Mouse (Mus musculus) induced T-regulatory cell, adult 2 months (primary cell): Measurements from ENCODE around the gene Slc35f1.

Source experiments
- DNase-seq: peaks from one replicate; pipeline ENCODE4 v3.0.0-alpha.2; 2012; ENCODE audit warnings: low read depth

Gene Slc35f1

DNA sequence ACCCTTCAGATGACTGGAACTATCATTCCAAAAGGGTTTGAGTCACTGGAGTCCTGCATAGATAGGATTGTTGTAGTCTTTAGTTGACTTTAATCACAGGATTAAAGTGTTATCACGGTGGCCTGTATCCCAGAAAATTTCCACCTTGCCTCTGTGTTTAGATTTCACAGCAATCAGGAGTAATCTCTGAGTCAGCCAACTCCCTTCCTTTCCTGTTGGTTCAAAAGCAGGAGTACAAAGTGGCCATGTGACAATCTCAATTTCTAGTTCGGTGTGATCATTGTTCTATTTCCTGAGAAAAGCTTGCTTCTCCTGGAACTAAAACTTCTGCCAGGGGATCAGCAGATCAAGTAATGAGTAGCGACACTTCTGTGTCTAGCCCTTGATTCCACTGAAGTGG lies 410.5 kb downstream of the Slc35f1 start:
- no peak for DNase-seq

DNA sequence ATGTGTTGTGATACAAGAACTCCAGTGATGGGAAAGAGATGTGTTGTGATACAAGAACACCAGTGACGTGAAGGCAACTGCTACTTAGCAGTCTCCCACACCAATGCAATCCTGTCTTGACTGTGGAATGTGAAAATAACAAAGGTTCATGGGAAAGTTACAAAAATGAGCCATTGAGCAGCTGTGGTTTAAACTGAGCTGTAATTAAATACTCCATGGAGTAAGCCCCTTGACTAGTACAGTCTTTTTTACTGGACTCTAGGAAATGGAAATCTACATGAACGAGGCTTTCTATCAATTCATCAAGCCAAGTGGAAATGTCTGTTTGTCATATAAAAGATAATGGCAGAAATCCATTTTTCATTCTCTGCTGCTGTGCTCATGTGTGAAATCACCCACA lies 411.1 kb downstream of the Slc35f1 start:
- DNase-seq = no peak

DNA sequence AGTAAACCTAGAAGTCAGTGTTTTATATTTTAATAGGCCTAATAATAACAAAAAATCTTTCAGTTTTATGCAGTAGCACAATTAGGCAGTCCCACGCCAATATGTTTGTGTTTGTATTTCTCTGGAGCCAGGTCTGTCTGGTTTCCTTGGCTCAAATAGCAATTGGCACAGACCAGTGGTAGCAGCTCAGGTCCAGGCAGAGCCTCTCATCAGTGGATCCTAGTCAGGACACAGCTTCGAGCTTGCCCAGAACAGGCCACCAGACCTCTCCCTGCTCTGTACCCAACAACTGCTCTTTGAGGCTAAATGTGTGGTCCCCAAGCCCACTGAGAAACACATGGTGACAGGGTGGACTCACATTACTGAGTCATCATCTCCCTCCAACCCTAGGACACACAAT lies 412.1 kb downstream of the Slc35f1 start:
- no peak for DNase-seq

DNA sequence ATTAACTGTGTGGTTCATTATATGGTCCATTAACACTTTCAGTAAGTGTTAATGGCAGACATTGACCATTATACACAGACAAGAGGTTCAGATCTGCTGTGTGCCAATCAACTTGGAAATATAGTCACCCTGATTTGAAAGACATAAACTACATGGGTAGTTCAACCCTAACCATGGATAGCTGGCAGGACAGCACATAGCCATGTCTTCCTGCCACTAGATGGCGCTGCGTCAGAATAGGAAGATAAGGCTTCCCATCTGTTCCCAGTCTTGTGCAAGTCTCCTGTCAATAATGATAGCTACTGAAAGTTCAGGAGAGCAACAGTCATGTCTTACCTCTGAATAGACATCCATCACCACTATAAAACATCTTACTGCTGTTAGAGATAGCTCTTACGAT lies 424.7 kb downstream of the Slc35f1 start:
- DNase-seq = peak; percentile 63

GRCm38 (mm10) chr10:53115673-53116398 lies 425.5 kb downstream of the Slc35f1 start:
- DNase-seq = no peak

DNA sequence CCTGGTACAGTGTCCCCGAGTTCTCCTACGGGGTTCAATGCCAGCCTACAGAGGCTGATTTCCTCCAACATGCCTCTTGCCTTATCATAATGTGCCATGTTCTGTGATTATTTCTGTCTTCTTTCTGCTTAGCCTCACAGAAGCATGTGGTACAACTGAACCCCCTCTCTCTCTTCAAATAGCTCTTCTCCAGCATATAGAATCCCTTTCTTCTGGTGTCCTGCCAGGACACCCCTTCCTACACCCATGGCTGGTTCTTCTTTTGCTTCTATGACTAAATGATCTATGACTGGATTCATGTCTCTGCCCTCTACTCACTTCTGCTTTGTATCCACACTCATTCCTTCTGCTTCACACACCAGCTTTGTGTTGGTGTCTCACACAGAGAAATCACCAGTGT lies 430.3 kb downstream of the Slc35f1 start:
- DNase-seq = no peak

GRCm38 (mm10) chr10:53124365-53124764 lies 434.0 kb downstream of the Slc35f1 start:
- no peak for DNase-seq

- DNase-seq = no peak
Observed at GRCm38 (mm10) chr10:53132707-53133106, 442.4 kb downstream of the Slc35f1 start.

- no peak for DNase-seq
Observed at GRCm38 (mm10) chr10:53150321-53150720, 460.0 kb downstream of the Slc35f1 start.

- no peak for DNase-seq
Observed at GRCm38 (mm10) chr10:53150916-53151315, 460.6 kb downstream of the Slc35f1 start.

- no peak for DNase-seq
Observed at GRCm38 (mm10) chr10:53156374-53156773, 466.0 kb downstream of the Slc35f1 start.

- no peak for DNase-seq
Observed at GRCm38 (mm10) chr10:53157740-53158139, 467.4 kb downstream of the Slc35f1 start.
